Mouse (Mus musculus): ENCODE data around the gene Il17f.

The Il17f gene

DNA sequence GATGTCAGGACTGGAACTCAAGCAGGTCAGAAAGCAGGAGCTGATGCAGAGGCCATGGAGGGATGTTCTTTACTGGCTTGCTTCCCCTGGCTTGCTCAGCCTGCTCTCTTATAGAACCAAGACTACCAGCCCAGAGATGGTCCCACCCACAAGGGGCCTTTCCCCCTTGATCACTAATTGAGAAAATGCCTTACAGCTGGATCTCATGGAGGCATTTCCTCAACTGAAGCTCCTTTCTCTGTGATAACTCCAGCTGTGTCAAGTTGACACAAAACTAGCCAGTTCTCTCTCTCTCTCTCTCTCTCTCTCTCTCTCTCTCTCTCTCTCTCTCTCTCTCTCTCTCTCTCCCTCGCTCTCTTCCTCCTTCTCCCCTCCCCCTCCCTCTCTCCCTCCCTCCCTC is at the start of gene Il17f:
Il17f (minus strand) TSS at position 101 of the 400 bp plus-strand sequence.
- WGBS = no CpG with 5 or more reads among the region's 1 CpGs

DNA sequence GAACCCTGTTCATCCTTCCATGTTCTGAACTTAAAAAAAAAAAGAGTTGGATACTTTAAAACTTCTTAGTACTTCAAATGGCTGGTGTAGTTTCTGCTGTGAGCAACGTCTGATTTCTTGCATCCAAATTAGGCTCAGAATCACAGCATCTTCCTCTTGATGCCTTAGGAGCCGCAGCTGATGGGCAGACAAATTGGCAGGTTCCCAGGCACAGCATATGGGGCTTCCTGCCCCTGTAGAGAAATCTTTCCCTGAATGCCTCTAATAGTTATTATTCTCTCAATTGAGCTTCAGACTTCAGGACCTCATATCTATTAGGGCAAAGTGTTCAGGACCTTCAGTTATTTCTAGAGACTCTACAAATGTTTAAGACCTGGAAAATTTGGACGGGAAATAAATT is 49.5 kb upstream of the Il17f start:
- 55% methylated on average over 3 of the region's 3 CpGs for WGBS

DNA sequence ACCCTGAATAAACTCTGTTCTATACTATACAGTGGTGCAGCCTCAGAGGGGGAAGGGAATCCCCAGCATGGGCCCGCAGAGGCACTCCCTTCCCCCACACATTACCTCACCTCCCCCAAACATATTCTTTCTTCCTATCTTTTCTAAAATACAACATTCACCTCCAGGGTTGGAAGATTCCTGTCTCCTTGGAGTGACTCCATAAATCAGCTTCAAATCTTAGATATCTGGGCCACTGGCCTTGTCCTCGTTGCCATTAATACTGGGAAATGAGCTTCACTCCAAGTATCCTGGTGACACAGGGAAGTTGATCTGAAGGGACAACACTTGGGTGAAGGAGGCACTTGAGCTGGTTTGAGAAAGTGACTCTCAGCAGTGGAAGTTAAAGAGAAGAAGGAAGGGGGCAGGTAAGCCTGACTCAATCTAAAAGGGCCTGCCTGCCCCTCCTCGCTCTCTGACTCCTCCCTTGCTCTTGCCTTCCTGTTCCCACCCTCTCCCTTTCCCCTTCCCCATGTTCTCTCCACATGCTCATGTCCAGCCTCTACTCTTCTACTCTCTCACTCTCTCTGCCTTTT is 46.2 kb upstream of the Il17f start:
- 89% methylated on average over 3 of the region's 3 CpGs for WGBS

DNA sequence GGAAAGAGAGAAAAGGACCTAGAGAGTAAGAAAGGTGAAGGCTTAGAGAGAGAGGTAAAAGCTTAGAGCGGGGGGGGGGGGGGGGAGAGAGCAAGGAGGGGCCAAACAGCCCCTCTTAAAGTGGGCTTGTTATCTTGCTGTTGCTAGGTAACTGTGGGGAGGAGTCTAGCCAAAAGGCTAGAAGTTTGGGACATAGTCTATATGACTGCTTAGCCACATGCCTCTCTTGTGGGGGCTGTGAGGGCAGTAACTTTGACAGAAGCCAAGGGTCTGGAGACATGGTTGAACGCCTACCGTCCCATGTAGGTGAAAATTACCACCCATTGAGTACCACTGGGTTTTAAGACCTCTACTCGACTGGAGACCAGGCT is 42.7 kb upstream of the Il17f start:
- WGBS = 89% methylated on average over 4 of the region's 4 CpGs

DNA sequence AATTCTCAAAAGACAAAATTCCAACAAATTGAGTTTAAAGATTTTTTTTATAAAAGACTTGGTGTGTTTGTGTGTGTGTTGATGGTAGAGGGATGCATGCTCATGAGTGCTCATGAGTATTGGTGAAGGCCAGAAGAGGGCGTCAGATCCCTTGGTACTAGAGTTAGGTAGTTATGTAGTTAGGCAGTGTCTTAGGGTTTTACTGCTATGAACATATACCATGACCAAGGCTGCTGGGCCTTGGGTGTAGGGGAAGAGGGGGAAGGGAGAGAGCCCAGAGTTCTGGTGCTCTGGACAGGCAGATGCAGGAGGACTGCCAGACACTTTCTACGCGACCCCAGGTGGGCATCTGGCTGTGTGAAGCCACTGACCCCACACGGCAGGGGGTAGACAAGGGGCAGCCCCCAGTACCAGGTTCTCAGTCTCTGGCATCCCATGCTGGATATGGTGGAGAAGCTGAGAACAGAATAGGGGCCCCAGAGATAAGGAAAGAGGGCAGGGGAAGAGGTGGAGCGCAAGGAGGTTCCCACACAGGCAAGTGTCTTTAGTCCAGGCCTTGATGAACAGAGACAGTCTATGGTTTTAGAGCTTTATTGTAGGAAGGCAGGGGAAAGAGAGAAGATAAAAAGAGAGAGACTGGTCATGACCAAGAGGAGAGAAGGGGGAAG is 42.2 kb upstream of the Il17f start:
- 77% methylated on average over 5 of the region's 5 CpGs for WGBS

DNA sequence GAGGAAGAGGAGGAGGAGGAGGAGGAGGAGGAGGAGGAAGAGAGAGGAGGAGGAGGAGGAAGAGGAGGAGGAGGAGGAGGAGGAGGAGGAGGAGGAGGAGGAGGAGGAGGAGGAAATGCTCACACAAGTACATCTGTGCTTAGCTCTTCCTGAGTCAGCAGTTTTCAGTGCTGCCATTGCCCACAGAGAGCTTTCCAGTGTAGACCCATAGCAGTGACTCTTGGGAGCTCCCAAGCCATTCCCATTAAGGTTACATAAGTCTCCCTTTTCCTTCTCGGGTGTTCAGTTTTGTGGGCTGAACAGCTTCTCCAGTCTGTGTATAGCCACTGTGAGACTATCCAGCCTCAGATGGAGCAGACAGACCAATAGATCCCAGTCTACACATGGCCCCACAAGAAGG is 40.1 kb upstream of the Il17f start:
- 64% methylated on average over 1 of the region's 1 CpGs for WGBS

DNA sequence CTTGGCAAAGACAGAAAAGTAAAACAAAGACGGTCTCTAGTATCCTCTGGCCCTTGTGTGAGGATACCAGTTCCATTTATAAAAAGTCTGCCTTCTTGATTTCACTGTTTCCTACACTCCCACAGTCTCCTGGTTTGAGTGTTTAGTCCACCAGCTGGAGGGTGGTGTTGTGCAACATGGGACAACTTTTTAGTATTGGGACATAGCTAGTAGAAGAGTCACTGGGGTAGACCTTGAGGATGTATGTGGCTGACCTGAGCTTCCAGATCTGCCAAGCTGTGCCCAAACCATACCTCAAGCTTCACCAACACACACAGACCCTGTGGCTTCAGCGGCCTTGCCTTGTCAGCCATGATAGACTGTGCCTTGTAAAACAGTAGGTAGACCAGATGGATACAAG is 37.6 kb upstream of the Il17f start:
- WGBS = 87% methylated on average over 2 of the region's 2 CpGs

DNA sequence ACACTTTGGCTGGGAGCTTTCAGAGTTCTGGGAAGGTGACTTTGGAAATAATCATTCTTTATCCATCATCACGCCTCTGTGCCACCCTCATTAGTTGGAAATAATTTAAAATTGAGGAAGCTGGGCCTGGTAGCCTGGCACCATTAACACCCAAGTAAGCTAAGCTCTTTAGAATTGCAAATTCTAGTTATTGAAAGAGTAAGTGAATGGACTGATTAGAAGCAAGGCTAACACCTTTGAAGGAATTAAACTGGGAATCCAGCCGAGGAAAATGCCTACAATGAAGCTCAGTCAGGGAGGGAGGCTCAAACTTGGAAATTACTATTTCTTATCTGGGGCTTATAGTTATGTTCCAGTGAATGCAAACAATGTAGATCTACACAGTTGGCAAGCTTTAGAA is 33.5 kb upstream of the Il17f start:
- 73% methylated on average over 2 of the region's 2 CpGs for WGBS

DNA sequence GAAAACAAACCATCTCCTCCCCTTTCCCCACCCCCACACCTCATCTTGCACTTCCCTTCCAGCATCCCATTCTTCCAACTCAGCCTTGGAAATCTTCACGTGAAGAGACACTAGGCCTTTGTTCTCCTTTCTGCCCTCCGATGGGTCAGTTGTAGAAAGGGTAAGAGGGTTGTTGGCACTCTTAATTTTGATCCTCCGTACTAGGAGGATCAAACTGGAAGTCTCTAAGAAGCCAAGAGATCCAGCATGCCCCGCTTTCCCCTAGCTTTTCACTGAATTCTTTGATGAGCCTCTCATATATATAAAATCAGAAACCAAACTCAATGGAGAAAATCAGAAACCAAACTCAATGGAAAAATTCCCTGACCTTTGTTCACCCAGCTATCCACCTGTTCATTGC is 33.1 kb upstream of the Il17f start:
- WGBS = 58% methylated on average over 4 of the region's 4 CpGs

DNA sequence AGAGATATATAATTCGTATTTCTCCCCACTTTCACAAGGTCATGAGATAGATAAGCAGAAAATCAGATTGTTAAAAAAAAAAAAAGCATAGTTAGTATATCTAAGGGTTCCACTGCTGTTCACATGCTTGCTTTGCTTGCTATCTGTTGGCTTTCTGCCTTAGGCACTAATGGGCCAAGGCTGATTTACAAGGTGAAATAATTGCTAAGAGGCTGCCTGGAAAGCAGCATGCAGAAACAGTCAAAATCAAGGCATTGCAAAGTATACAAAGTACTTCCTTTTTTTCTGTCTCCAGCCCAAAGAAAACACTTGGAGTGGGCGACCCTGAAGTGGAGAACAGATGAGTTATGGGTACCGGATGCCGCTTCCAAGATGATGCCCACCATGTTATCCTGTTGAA is 30.5 kb upstream of the Il17f start:
- whole genome bisulfite sequencing = 80% methylated on average over 4 of the region's 4 CpGs

DNA sequence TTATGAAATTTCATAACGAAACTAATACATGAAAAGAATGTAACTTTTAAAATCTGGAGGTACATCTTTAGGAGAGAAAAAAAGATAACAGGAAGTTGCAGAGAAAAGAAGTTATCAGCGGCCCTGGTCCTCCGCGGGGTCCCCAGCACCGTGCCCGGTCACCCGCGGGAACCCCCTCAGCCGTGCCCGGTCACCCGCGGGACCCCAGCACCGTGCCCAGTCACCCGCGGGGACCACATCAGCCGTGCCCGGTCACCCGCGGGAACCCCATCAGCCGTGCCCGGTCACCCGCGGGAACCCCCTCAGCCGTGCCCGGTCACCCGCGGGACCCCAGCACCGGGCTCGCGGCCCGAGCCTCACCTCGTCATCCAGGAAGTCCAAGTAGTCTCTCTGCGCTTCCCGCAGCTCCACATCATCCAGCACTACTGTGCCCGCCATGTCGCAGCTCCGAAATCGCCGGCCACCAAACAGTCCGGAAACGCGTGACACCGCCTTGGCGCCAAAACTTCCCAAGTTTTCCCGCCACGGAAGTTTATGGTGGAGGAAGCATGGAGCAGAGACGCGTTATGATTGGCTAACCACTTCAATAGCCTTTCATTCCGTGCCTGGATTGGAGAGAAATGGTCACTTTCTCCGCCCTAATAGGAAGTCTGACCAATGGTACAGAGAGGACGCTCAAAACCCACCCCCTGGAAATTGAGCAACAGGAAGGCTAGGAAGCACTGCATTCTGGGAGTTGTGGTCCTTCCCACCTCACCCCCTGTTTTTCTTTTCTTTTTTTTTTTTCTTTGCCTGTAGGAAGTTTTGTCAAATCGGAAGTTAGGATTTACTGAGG is 29.6 kb upstream of the Il17f start, which contains the start of gene Mcm3:
Mcm3 (minus strand) TSS at position 542 of the 835 bp plus-strand sequence.
- WGBS = under 1% methylated on average over 52 of the region's 52 CpGs

DNA sequence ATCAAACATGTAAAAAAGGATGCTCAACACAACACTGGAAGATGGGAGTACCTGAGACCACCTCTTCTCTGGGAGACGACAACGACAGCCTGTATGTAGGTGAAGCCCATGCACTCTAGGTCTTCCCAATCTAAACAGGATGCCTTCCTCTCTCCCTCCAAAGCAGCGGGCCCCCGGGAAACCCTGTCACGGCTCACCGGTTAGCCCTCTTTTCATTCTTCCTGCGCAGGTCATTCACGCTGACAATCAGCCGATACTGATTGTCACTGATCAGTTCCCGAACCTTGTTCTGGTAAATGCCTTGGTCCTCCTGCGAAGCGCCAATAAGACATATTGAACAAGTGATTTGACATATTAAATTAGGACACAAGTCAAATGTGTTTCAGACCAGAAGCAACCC is 27.2 kb upstream of the Il17f start:
- WGBS = 73% methylated on average over 12 of the region's 12 CpGs

DNA sequence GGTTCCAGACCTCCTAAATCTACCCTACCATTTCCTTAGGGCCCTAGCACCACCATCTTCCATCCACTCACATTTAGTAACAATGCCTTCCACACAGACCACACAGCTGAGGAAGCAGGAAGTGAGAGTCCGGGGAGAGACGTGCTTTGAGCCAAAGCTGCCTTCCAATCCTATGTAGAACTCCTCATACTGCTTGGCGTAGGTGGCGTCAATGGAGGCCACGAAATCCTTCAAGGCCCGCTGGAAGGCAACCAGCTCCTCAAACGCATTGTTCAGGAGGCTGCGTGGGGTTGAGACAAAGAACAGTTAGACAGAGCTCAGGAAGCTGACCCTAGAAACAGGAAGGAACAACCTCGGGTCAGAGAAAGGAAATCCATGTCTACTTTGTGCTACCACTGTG is 26.8 kb upstream of the Il17f start:
- WGBS = 70% methylated on average over 9 of the region's 9 CpGs

DNA sequence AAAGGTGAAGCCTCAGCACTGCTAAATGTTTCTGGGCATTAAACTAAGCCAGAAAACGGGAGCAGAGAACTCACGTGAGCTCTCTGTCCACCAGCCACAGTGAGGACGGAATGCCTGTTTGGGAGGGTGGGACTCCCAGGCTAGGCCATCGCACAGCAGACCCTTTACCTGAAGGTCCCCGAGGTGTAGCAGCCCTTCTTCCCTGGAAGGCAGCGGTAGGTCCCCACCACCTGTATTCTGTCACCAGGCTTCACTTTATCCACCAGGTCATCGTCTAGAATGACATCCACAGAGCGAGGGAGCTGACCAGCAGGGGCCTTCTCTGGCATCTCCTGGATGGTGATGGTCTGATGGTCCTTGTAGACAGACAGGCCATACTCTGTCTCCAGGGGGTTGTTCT is 24.1 kb upstream of the Il17f start:
- WGBS = 95% methylated on average over 8 of the region's 8 CpGs

DNA sequence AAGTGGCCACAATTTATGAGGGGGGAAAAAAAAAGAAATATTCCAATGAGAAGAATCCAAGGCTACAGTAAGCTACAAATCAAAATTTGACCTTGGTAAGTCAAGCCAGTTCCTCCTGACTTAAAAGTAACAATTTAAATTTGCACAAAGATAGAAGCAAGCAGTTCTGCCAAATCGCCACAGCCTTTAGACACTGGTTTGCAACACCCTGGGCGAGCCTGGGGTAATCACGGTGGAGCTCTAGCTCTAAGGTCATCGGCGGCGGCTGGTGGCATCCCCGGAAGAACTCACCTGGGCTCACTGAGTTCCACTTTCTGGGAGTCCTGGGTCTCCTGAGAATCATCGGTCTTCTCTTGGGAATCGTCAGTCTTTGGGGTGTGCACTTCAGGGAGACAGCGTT is 14.1 kb upstream of the Il17f start:
- WGBS = 95% methylated on average over 10 of the region's 10 CpGs

DNA sequence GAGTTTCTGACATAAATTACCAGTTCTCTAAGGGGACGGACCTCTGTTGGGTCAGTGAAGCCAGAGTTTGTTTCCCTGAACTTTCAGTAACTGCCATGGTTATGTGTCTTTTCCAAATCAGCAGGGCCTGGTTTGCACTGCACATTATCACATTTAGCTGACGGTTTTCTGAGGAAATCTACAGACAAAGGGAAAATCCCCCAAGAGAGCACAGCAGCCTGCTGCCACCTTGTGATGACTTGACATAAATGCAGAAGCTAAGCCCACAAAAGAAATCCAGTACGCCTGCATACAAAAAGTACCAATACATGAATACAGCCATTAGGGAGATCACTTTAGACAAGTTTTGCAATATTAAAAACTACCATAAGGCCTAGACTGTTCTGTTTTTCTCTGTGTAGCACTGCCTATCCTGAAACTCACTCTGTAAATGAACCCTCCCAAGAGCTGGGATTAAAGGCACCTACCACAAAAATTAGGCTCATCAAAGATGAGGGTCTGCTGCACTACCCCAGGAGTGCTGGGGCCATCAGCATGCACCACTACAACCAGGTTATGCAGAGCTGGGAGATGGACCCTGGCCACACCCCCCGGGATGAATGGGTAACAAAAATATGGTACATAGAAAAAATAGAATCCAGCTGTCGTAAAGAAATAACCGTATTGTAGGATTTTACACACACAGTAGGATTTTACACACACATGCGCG is 11.4 kb upstream of the Il17f start:
- WGBS = 74% methylated on average over 8 of the region's 8 CpGs

DNA sequence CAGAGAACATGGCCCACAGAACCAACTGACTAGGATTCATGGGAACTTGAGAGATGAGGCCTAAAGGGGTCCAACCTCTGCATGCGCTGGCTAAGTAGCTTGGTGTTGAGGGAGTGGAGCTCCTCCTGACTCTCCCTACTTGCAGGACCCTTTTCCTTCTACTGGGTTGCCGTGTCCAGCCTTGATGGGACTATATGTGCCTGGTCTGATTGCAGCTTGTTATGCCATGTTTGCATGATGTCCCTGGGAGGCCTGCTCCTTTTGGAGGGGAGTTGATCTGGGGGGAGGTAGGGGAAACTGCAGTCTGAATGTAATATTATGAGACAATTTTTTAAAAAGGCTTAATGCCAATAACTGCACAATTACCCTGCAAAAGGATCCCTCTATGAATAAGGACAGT is 10.9 kb upstream of the Il17f start:
- WGBS = 98% methylated on average over 2 of the region's 2 CpGs

DNA sequence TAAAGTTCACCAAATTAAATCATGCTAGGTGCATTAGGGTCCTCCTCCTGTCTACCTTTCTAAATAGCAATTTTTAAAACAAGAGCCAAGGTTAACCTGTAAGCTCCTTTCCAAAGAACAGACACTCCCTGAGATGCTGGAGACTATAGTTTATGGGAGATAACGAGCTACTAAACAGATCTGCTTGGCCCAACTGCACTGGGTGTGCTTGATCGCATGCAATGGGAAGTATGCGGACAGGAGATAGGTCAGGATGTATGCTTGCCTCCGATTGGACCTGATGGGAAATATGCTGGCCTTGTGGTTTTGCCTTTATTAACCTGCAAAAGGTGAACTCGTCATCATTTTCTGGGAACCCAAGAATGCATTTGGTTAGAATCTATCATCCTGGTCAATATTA is 4.8 kb upstream of the Il17f start:
- WGBS = 95% methylated on average over 5 of the region's 5 CpGs

DNA sequence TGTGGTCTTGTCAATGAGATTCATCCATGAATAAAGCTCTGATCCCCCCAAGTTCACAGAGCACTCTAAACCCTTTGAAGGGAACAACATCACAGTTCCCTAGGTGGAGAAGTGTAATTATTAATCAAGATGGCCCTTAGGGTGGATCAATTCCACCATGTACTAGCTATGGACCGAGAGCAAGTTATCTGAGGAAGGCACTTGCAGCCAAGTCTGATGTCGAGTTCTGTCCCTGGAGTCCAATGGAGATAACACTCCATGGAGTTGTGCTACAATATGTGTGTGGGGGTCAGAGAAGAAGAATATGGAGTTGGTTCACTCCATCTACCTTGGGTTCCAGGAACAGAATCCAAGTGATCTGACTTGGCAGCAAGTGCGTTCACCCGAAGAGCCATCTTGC is 4.3 kb upstream of the Il17f start:
- 95% methylated on average over 4 of the region's 4 CpGs for WGBS

DNA sequence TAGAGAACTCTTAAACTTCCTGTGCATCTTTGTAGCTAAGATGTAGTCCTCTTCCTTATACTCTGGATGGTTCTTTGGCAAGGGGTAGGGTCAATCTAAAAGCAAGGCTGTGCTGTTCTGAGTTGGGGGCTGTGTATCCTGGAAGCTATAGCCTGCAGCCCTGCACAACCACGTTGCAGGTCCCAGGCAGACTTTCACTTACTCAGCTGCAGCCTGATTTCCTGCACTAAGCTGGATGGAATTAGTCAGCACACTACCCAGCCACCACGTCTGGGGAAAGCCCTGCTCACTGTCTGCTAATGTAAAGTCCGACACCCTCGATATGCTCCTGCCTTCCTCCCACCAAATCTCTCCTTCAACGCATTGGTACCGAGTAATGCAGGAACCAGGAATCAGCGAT is 997 bp upstream of the Il17f start:
- 72% methylated on average over 7 of the region's 7 CpGs for WGBS

DNA sequence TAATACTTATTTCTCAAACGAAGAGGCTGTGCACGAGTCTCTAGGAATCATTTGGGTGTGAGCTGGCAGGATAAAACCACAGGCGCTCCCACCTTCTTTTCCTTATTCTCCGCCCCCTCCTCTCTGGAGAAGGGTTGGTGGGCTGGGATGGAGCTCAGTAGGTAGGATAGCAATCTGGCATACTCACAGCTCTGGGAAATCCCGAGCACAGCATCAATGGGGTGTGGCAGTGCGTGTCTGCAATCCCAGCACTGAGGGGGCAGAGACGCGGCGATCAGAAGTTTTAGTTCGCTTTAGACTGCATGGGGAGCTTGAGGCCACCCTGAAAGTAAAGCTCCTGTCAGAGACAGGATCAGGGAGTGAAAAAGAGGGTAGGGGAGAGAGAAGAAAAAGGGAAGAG is 2.0 kb downstream of the Il17f start:
- WGBS = 33% methylated on average over 10 of the region's 10 CpGs

DNA sequence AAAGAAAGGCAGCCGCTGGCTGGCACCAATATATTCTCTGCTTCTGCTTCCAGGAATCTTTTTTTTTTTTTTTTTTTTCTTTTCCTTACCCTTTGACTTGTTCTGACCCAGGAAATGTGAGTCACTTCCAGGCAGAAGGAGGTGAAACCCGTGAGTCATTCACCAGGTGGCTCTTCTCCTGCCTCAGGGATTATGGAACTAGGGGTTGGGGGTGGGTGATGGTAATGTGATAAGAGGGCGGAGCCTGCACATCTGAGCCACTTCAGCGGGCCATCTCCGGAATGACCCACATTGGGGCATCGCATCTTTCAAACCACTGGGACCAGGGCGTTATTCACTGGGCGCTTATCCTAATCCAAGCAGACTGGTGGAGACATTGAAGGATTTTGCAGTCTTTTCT is 3.4 kb downstream of the Il17f start:
- 70% methylated on average over 8 of the region's 8 CpGs for WGBS

Measured in cerebral cortex, adult 2 months (tissue).